Mouse (Mus musculus) pancreas, adult 10 weeks (tissue): ENCODE measurements around the gene Pcdh18. TPM values are rescaled to one million over a fixed set of nuclear protein-coding genes. Genes with fewer than 3 reads are reported as not detected.

Experiments used
- polyA plus RNA-seq: library from polyadenylated mRNA; stranded (reverse); fragments of 350-450 nt; fragmentation: Illumina TruSeq; extraction: RNeasy Lipid Tissue Mini Kit (QIAGEN cat#74804); gene quantifications from one replicate; pipeline ENCODE4 v1.2.3, GENCODE M21; 2015; ENCODE audit warnings: low read depth, low replicate concordance; ENCODE audit not compliant: insufficient read depth

Gene Pcdh18
- polyA plus RNA-seq, result 2.1 TPM

DNA sequence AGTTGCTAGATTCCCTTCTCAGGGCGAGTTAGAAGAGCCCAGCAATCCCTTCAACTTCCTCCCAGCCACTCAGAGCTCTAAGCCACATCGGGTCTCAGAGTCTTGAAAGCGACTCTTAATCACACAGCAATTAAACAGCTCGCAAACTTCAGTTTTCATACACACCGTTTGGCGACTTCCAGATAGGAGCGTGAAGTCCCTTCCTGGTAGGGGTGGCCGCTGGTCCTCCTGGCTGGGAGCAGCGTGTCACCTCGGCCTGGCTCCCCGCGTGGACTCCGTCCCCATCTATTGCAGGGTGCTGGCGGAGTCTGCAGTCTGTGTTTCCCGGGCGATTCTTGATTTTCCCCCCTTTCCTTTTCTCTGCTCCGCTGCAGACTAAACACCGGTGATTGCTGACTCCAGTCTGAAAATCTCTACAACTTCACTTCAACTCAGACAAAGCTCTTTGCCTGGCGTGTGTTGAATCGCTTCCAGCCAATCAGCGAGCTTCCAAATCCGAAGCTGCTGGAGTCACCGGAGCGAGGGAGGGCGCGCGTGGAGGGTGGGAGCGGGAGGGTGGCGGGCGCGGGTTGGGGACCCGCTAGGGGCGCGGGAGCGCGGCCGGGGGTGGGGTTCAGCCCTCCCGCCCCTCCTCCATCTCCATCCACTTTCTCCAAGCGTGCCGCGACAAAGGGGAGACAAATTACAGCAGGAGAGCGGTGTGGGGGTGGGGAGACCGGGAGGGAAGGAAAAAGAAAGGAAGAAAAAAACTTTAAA is at the start of gene Pcdh18:
Pcdh18 (minus strand) TSS at position 456 of the 756 bp plus-strand sequence.

